Mouse (Mus musculus): ENCODE data around the gene Eef2. TPM values are rescaled to one million over a fixed set of nuclear protein-coding genes. Genes with fewer than 3 reads are reported as not detected.
A peak's percentile ranks its signal among the peaks of the same experiment; 100 is the strongest.

Gene Eef2
- polyA plus RNA-seq, 1 experiment: 1,507 TPM

GRCm38 (mm10) chr10:81191342-81191982, 15.0 kb downstream of the Eef2 start:
- H3K27ac ChIP-seq (ENCODE audit: control insufficient read depth, insufficient read depth, low read depth, low read length): no peak overlapping the region; the same call in 1 of the 2 replicates
- H3K27me3 ChIP-seq (ENCODE audit: control insufficient read depth, insufficient read depth, low read length): no peaks in the 10 kb centered on the region
- H3K4me1 ChIP-seq (ENCODE audit: control insufficient read depth, insufficient read depth, low read length): peaks cover 43% of the 10 kb centered on the region
- no peaks in the 10 kb centered on the region for H3K36me3 ChIP-seq (ENCODE audit: control insufficient read depth, insufficient read depth, low read length)
- H3K4me3 ChIP-seq (ENCODE audit: control insufficient read depth, low read depth, low read length): peak overlapping the region; percentile 7
- TF ChIP-seq POLR2A (IDR thresholded peaks at IDR 0.05; ENCODE audit: control insufficient read depth, low read depth, low read length): no peak
- no peak for TF ChIP-seq CTCF (IDR thresholded peaks at IDR 0.05; ENCODE audit: control insufficient read depth, insufficient read depth, insufficient replicate concordance, low read depth, low read length)

- Histone ChIP-seq H3K36me3 (ENCODE audit: control insufficient read depth, insufficient read depth, low read length) (no peaks in the 10 kb centered on the region), H3K27me3 (ENCODE audit: control insufficient read depth, insufficient read depth, low read length) (no peaks in the 10 kb centered on the region), H3K4me1 (ENCODE audit: control insufficient read depth, insufficient read depth, low read length) (peaks cover 44% of the 10 kb centered on the region), H3K27ac (ENCODE audit: control insufficient read depth, insufficient read depth, low read depth, low read length) (peak overlapping the region; percentile 83), H3K4me3 (ENCODE audit: control insufficient read depth, low read depth, low read length) (peak overlapping the region; percentile 85)
- no peak for TF ChIP-seq CTCF (IDR thresholded peaks at IDR 0.05; ENCODE audit: control insufficient read depth, insufficient read depth, insufficient replicate concordance, low read depth, low read length)
- TF ChIP-seq POLR2A (IDR thresholded peaks at IDR 0.05; ENCODE audit: control insufficient read depth, low read depth, low read length): no peak; the same call in 1 of the 2 replicates
Observed at GRCm38 (mm10) chr10:81192270-81192967, 16.0 kb downstream of the Eef2 start.

- Histone ChIP-seq H3K36me3 (ENCODE audit: control insufficient read depth, insufficient read depth, low read length) (no peaks in the 10 kb centered on the region), H3K4me3 (ENCODE audit: control insufficient read depth, low read depth, low read length) (peak overlapping the region; percentile 85), H3K4me1 (ENCODE audit: control insufficient read depth, insufficient read depth, low read length) (peaks cover 45% of the 10 kb centered on the region), H3K27ac (ENCODE audit: control insufficient read depth, insufficient read depth, low read depth, low read length) (peak overlapping the region; percentile 83), H3K27me3 (ENCODE audit: control insufficient read depth, insufficient read depth, low read length) (no peaks in the 10 kb centered on the region)
- TF ChIP-seq CTCF (IDR thresholded peaks at IDR 0.05; ENCODE audit: control insufficient read depth, insufficient read depth, insufficient replicate concordance, low read depth, low read length): no peak
- no peak for TF ChIP-seq POLR2A (IDR thresholded peaks at IDR 0.05; ENCODE audit: control insufficient read depth, low read depth, low read length)
Observed at GRCm38 (mm10) chr10:81192968-81193501, 16.6 kb downstream of the Eef2 start.

- Histone ChIP-seq H3K4me3 (ENCODE audit: control insufficient read depth, low read depth, low read length) (peak overlapping the region; percentile 88), H3K4me1 (ENCODE audit: control insufficient read depth, insufficient read depth, low read length) (peaks cover 45% of the 10 kb centered on the region), H3K27me3 (ENCODE audit: control insufficient read depth, insufficient read depth, low read length) (no peaks in the 10 kb centered on the region), H3K36me3 (ENCODE audit: control insufficient read depth, insufficient read depth, low read length) (no peaks in the 10 kb centered on the region), H3K27ac (ENCODE audit: control insufficient read depth, insufficient read depth, low read depth, low read length) (peak overlapping the region; percentile 61)
- no peak for TF ChIP-seq CTCF (IDR thresholded peaks at IDR 0.05; ENCODE audit: control insufficient read depth, insufficient read depth, insufficient replicate concordance, low read depth, low read length)
- TF ChIP-seq POLR2A (IDR thresholded peaks at IDR 0.05; ENCODE audit: control insufficient read depth, low read depth, low read length): peak; percentile 61; the same call in 1 of the 2 replicates
Observed at GRCm38 (mm10) chr10:81193991-81194774, 17.8 kb downstream of the Eef2 start.

- Histone ChIP-seq H3K36me3 (ENCODE audit: control insufficient read depth, insufficient read depth, low read length) (no peaks in the 10 kb centered on the region), H3K27me3 (ENCODE audit: control insufficient read depth, insufficient read depth, low read length) (no peaks in the 10 kb centered on the region)
Observed at GRCm38 (mm10) chr10:81195300-81195699, 18.9 kb downstream of the Eef2 start.

GRCm38 (mm10) chr10:81196470-81197065, 20.1 kb downstream of the Eef2 start:
- Histone ChIP-seq H3K27me3 (ENCODE audit: control insufficient read depth, insufficient read depth, low read length) (no peaks in the 10 kb centered on the region), H3K27ac (ENCODE audit: control insufficient read depth, insufficient read depth, low read depth, low read length) (no peak overlapping the region)

More at GRCm38 (mm10) chr10:81195300-81195699, 18.9 kb downstream of the Eef2 start:
- H3K4me3 ChIP-seq (ENCODE audit: control insufficient read depth, low read depth, low read length): peak overlapping the region; percentile 88
- H3K27ac ChIP-seq (ENCODE audit: control insufficient read depth, insufficient read depth, low read depth, low read length): peak overlapping the region; percentile 34
- TF ChIP-seq CTCF (IDR thresholded peaks at IDR 0.05; ENCODE audit: control insufficient read depth, insufficient read depth, insufficient replicate concordance, low read depth, low read length) (no peak), POLR2A (IDR thresholded peaks at IDR 0.05; ENCODE audit: control insufficient read depth, low read depth, low read length) (no peak; the same call in 1 of the 2 replicates)
- peaks cover 37% of the 10 kb centered on the region for H3K4me1 ChIP-seq (ENCODE audit: control insufficient read depth, insufficient read depth, low read length)

More at GRCm38 (mm10) chr10:81196470-81197065, 20.1 kb downstream of the Eef2 start:
- peak overlapping the region; percentile 88 for H3K4me3 ChIP-seq (ENCODE audit: control insufficient read depth, low read depth, low read length)
- TF ChIP-seq CTCF (IDR thresholded peaks at IDR 0.05; ENCODE audit: control insufficient read depth, insufficient read depth, insufficient replicate concordance, low read depth, low read length): no peak
- no peak for TF ChIP-seq POLR2A (IDR thresholded peaks at IDR 0.05; ENCODE audit: control insufficient read depth, low read depth, low read length)
- peaks cover 26% of the 10 kb centered on the region for H3K4me1 ChIP-seq (ENCODE audit: control insufficient read depth, insufficient read depth, low read length)
- no peaks in the 10 kb centered on the region for H3K36me3 ChIP-seq (ENCODE audit: control insufficient read depth, insufficient read depth, low read length)
